Mouse (Mus musculus) adrenal gland, postnatal 4 days (tissue): ENCODE measurements around the gene Mrpl23. TPM values are rescaled to one million over a fixed set of nuclear protein-coding genes. Genes with fewer than 3 reads are reported as not detected.
A peak's percentile ranks its signal among the peaks of the same experiment; 100 is the strongest.

Experiments
- DNase-seq, 2 experiments: peaks; one replicate each; pipeline ENCODE4 v3.0.0; 2021 to 2022; ENCODE audit warnings: low spot score in 2 of 2, mixed read lengths in 2 of 2
- long read RNA-seq, 2 experiments: library from polyadenylated mRNA; stranded (forward); transcript quantifications; one replicate each; pipeline ENCODE4 v2.0.0; 2021
- total RNA-seq, 2 experiments: library from RNA; stranded (reverse); gene quantifications; 2 replicates each; pipeline ENCODE4 v1.2.3; 2021

The Mrpl23 gene
- 1 to 10 TPM; 8.2 to 9.5 TPM for total RNA-seq
- long read RNA-seq, experiment 1, transcript Mrpl23-201 (5 exons, 692 nt) = major isoform, 73 of 90 reads
- long read RNA-seq, experiment 1, partial matches to known transcripts = 6 of 90 reads
- long read RNA-seq, experiment 1, other reads (novel, unspliced or antisense) = 9 of 90 reads
- long read RNA-seq, experiment 2, transcript Mrpl23-201 (5 exons, 692 nt) = major isoform, 42 of 62 reads
- long read RNA-seq, experiment 2, partial matches to known transcripts = 3 of 62 reads
- long read RNA-seq, experiment 2, other reads (novel, unspliced or antisense) = 16 of 62 reads

GRCm38 (mm10) chr7:142532671-142533058, at the start of gene Mrpl23:
Mrpl23 (plus strand) TSS chr7:142532686.
- peak in 1 of 2 experiments; percentile 18 for DNase-seq

DNA sequence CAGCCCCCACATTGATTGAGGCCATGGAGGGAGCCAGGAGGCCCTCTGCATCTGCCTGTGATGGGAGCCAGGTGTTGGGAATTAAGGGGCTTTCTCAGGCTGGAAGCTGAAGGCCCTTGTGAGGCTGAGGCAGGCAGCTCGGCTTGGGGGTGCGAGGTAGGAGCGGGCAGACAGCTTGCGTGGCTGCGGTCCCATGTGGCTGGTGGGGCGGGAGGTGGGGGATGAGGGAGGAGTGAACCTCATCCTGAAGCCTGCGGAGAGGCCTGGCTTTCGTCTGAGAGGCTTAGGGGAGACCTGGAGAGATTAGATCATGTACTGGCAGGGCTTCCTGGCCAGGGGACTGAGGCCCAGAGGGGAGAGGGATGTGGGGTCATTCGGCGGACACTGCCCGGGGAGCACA, 49.4 kb upstream of the Mrpl23 start:
- no peak for DNase-seq

- no peak for DNase-seq
Measured at GRCm38 (mm10) chr7:142484780-142485179, 47.7 kb upstream of the Mrpl23 start.

GRCm38 (mm10) chr7:142486751-142487162, 45.7 kb upstream of the Mrpl23 start:
- DNase-seq = no peak

DNA sequence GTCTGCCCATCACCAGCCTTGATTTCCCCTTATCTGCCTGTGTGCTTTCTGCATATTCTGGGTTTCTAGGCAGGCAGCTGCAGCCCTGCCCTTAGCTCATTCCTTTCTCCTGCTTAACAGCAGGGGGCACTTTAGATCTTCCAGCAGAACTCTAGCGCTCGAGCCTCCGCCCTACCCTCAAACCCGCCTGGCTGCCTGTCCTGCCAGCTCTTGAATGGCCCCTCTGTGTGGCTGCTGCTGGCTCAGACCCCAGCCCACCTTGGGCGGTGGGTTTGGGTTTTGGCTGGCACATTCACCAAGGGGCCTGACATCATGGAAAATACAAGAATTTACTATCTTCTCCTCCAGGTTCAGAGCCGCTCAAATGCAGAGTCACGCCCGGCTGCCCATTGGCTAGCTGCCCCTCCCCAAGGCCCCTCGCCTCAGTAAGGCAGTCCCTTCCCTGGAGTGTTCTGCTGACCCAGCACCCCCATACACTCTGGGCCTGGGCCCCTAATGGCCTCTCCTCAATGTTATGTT, 45.1 kb upstream of the Mrpl23 start:
- DNase-seq = no peak

DNA sequence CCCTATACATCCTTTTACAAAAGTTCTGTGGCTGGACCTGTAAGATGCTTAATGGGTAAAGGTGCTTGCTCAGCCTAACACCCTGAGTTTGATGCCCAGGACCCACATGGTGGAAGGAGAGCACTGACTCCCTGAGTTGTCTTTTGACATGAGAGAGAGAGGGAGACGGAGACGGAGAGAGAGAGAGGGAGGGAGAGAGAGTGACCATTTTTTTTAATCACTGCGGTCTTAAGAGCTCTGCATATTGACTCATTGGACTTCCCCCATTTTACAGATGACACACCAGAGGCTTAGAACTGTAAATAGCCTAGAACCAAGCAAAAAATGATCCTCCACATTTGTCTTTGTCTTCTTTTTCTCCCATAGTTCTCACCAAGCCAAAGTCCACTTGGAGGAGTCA, 44.4 kb upstream of the Mrpl23 start:
- DNase-seq = no peak

DNA sequence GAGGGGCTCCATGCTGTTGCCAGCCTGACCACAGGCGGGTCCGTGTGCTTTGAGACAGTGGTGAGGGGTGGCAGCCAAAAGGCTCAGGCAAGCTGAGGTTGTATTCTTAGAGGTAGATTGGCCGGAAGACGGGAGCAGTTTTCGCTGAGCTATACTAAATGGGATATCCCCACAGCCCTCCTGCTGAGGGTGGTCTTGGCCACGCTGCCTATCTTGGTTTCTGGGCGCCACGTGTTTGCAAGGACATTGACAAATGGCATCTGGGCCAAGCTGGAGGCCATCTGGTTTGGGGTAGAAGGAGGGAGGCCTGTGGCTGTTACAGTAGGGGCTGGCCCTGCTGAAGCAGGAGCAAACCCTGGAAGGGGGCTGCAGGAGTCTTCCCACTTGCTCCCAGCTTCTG, 39.0 kb upstream of the Mrpl23 start:
- DNase-seq = no peak

DNA sequence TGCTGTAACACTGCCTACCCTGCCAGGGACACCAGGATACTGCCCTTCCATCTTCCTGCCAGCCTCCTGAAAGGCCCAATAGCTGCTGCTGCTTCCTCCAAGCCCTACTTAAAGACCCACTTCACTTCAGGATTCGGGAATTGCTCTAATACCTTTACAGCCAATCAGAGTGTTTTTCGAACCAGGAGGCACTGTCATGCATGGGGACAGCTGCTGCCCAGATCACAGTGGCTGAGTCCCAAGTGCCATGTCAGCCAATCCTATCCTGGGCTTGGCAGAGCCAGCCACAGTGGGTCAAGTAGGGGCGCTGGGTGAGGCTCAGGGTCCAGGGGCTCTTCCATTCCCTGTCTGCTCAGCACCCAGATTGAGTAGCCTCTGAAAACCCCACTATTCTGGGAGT, 36.3 kb upstream of the Mrpl23 start:
- no peak for DNase-seq

GRCm38 (mm10) chr7:142496800-142497199, 35.7 kb upstream of the Mrpl23 start:
- DNase-seq = no peak

DNA sequence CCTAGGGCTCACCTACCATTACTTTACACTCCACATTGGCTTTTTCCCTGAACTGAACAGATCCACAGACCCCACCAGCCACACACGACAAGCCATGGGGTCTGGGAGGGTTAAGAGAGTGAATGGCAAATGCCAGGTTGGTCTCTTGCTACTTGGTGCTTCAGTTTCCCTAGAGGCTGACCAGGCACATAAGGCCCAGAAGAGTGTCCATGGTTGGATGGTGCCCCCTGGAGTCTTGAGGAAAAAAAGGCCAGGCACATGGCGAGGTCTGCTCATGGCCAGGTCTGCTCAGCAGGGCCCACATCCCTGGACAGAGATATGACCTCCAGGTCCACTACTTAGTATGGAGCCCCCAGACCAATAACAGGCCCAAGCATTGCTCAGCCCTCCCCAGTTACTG, 34.7 kb upstream of the Mrpl23 start:
- DNase-seq = no peak

DNA sequence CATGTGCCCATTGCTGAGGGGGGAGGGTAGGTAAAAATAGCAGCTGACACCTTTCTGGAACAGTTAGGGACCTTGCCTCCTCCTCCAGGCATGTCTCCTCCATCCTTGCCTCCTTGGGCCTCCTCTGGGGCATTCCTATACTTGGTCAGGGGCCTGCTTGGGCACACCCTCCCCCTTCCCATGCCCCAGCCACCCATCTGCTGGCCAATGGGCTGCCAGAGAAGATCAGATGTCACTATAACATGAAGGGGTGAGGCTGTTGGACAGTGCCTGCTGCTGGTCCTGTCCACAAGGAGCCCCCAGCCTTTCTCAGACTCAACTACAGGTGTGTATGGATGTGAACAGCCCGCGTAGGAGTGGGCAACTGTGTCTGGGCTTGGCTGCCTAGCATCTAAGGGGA, 33.9 kb upstream of the Mrpl23 start, which contains the start of gene Tnnt3:
Gene Tnnt3, plus strand, starts transcription at position 262 of the 400 bp plus-strand sequence.
- no peak for DNase-seq

GRCm38 (mm10) chr7:142499010-142499721, 33.3 kb upstream of the Mrpl23 start:
- no peak for DNase-seq

DNA sequence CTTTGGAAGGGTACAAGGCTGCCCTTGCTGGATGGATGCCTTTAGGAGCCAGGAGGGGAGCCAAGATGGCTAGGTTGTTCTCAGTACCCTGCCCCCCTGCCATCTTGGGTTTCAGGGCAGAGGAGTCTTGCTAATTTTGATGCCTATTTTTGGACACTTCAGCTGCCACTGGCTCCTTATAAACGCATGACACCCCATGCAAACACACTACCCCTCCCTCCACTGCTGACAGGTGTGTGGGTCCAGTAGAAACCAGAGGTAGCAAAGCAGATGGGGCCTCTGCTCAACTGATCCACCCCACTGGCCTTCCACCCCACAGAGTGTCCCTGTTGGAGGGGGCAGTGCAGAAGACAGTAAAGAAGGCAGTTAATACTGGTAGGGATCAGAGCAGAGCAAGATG, 32.5 kb upstream of the Mrpl23 start:
- DNase-seq = no peak

GRCm38 (mm10) chr7:142503206-142503605, 29.3 kb upstream of the Mrpl23 start:
- no peak for DNase-seq

- DNase-seq = no peak
Measured at GRCm38 (mm10) chr7:142505942-142506341, 26.5 kb upstream of the Mrpl23 start.

- DNase-seq = no peak
Measured at GRCm38 (mm10) chr7:142506501-142506900, 26.0 kb upstream of the Mrpl23 start.

- no peak for DNase-seq
Measured at GRCm38 (mm10) chr7:142507453-142507852, 25.0 kb upstream of the Mrpl23 start.

- no peak for DNase-seq
Measured at GRCm38 (mm10) chr7:142509518-142509917, 23.0 kb upstream of the Mrpl23 start.

DNA sequence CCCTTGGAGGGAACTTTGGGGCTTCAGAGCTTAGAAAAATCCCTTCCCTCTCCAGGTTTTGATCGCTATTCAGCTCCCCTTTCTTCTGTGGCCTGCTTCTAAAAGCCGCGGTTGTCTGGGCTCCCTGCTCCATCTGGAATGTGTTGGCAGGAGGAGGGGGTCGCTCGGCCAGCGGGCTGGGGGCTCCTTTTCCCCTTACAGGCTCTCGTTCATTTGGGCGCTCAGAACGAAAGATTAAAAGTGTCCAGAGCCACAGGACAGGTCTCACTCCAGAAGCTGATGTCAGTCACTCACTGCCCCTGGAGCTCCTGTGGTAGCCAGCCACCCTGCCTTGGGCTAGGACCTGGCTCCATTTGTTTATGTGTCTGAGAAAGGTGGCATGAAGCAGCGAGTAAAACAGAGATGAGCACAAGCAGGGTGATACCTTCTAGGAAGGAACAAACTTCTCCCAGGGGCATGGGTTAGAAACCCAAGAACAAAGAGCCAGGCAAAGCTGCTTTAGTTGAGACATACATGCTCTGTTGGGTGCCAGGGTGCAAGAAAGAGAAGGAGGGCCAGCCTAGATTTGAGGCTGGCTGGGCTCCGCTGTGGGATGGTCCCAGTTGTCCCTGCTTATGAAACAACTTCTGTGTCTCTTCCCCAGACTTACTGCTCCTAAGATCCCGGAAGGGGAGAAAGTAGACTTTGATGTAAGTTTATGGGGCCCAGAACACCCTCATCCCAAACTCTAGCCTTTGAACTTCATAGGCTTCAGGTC, 22.3 kb upstream of the Mrpl23 start:
- DNase-seq = no peak

GRCm38 (mm10) chr7:142514048-142514447, 18.4 kb upstream of the Mrpl23 start:
- DNase-seq = no peak

DNA sequence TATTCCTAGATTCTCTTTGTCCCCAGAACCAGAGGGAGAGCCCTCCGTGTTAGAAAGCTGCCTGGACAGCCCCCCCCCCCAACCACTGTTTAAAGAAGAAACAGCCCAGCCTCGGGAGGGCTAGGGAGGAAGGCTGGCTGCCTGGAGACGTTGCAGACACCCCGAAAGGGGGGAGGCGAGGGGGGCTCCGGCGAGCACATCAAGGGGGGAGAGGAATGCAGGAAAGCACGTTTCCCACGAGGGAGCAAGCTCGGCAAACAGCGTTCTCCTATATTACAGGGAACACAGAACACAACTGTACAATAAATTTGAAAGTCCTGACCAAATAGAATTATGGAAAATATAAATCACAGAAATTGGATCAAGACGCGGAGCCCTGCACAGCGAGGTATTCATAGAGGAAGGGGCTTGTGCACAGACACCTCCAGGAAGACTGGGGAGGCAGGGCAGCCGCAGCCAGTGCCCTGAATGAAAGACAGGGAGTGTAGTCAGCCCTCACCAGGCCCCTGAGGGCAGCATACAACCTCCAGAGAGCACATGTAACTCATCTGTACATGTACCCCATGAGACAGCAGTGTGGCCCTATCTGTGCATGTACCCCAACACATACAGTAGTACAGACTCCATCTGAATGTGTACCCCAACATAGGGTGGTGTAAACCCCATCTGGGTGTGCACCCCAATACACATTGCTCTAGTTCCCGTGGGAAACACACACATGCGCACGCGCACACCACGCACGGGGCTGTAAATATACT, 16.1 kb upstream of the Mrpl23 start:
- DNase-seq = no peak
